Mouse (Mus musculus) heart, adult 2 months (tissue): ENCODE measurements around the gene Kcnk4. TPM values are rescaled to one million over a fixed set of nuclear protein-coding genes. Genes with fewer than 3 reads are reported as not detected.
"Not testable (repeated sequence)": the region's sequence is repeated elsewhere in the genome, so short reads cannot be mapped to it uniquely, and the experiment has no call there.

Experiments used
- DNase-seq, 2 experiments: peaks; one replicate each; pipeline ENCODE4 v3.0.0; 2021
- H3K27ac ChIP-seq: fragments of 200-600 bp; 2 replicates; pipeline ENCODE4 v1.8.1; 2022
- H3K27me3 ChIP-seq: fragments of 200-500 bp; 2 replicates; pipeline ENCODE4 v1.6.1; 2012; ENCODE audit warnings: mild to moderate bottlenecking, low read length, inconsistent platforms, mixed read lengths; ENCODE audit not compliant: control insufficient read depth, insufficient read depth
- H3K36me3 ChIP-seq: fragments of 200-500 bp; 2 replicates; pipeline ENCODE4 v1.6.1; 2012; ENCODE audit warnings: low read length, inconsistent platforms; ENCODE audit not compliant: control insufficient read depth, insufficient read depth
- H3K4me1 ChIP-seq: fragments of 200-500 bp; 2 replicates; pipeline ENCODE4 v1.6.1; 2011; ENCODE audit warnings: low read length; ENCODE audit not compliant: control insufficient read depth, insufficient read depth
- H3K4me3 ChIP-seq: fragments of 200-600 bp; 2 replicates; pipeline ENCODE4 v1.8.1; 2022
- H3K79me2 ChIP-seq: fragments of 200-500 bp; replicated peaks from 2 replicates; pipeline ENCODE4 v1.6.1; 2012; ENCODE audit warnings: mild to moderate bottlenecking, inconsistent platforms, low read length, moderate library complexity, mixed read lengths; ENCODE audit not compliant: control insufficient read depth, insufficient read depth
- H3K9ac ChIP-seq: fragments of 200-500 bp; 2 replicates; pipeline ENCODE4 v1.6.1; 2012; ENCODE audit warnings: low read depth, mild to moderate bottlenecking, control low read depth, inconsistent platforms, low read length, mixed read lengths
- CTCF ChIP-seq: fragments of 200-600 bp; IDR thresholded peaks from 2 replicates; pipeline ENCODE4 v1.8.1; 2022; ENCODE audit warnings: antibody characterized with exemption, mild to moderate bottlenecking, moderate library complexity
- EP300 ChIP-seq: fragments of 200-500 bp; IDR thresholded peaks from 2 replicates; pipeline ENCODE4 v1.6.1; 2011; ENCODE audit warnings: low read depth, low read length, control low read depth; ENCODE audit not compliant: insufficient read depth
- POLR2A ChIP-seq: fragments of 200-500 bp; IDR thresholded peaks from 2 replicates; pipeline ENCODE4 v1.6.1; 2011; ENCODE audit warnings: mild to moderate bottlenecking, low read depth, low read length, control low read depth; ENCODE audit not compliant: insufficient read depth
- WGBS: fragments of 180-500 bp; shearing (Covaris S2); methylation state at CpG from one replicate; pipeline ENCODE4 v1.1.7; 2018; 5-methylcytosine and 5-hydroxymethylcytosine counted together
- intact Hi-C: fragments of 180-260 bp; cut with DNase I; formaldehyde crosslinking; loops from one replicate; pipeline ENCODE4 v1.15.1; 2025
- polyA plus RNA-seq: library from polyadenylated mRNA; depleted of rRNA; stranded (reverse); fragments of >200 nt; gene quantifications from 2 replicates; pipeline ENCODE4 v1.2.3, GENCODE M21; 2012
- total RNA-seq, 2 experiments: library from RNA; stranded (reverse); gene quantifications; 2 replicates each; pipeline ENCODE4 v1.2.3; 2021

The Kcnk4 gene
- total and polyA plus RNA-seq, 3 experiments: 0.21 TPM; not detected in 2

- H3K4me1 ChIP-seq: peaks cover 8% of the 10 kb centered on the region
- H3K9ac ChIP-seq: no peak overlapping the region
- no peaks in the 10 kb centered on the region for H3K27me3 ChIP-seq
- intact Hi-C loops: no loop called here
- WGBS: 82% methylated on average over 19 of the region's 19 CpGs
- no peak for TF ChIP-seq EP300
- no peak for TF ChIP-seq POLR2A
- no peak for TF ChIP-seq CTCF
- H3K4me3 ChIP-seq: no peak overlapping the region
- no peaks in the 10 kb centered on the region for H3K36me3 ChIP-seq
- no peak overlapping the region for H3K27ac ChIP-seq
- no peaks in the 10 kb centered on the region; the same call in 1 of the 2 replicates for H3K79me2 ChIP-seq
- no peak for DNase-seq
Observed at GRCm38 (mm10) chr19:6911101-6912074, 22.9 kb downstream of the Kcnk4 start.

- peak overlapping the region; percentile 99 for H3K27ac ChIP-seq
- under 1% methylated on average over 30 of the region's 30 CpGs for WGBS
- H3K27me3 ChIP-seq, H3K79me2 ChIP-seq, H3K36me3 ChIP-seq, intact Hi-C loops, DNase-seq, H3K4me1 ChIP-seq: not testable (repeated sequence)
- H3K9ac ChIP-seq: peak overlapping the region; percentile 64
- H3K4me3 ChIP-seq: peak overlapping the region; percentile 84
Observed at GRCm38 (mm10) chr19:6910306-6910705, 24.0 kb downstream of the Kcnk4 start.

- TF ChIP-seq CTCF: peak; percentile 14; the same call in 1 of the 2 replicates
- peak; percentile 75; the same call in 1 of the 2 replicates for TF ChIP-seq EP300
- TF ChIP-seq POLR2A: peak; percentile 89
- H3K79me2 ChIP-seq: no peaks in the 10 kb centered on the region; the same call in 1 of the 2 replicates
- H3K27me3 ChIP-seq: no peaks in the 10 kb centered on the region
- WGBS: under 1% methylated on average over 65 of the region's 65 CpGs
- peak within 1 kb of the TSS; percentile 99 for H3K27ac ChIP-seq
- no peaks in the 10 kb centered on the region for H3K36me3 ChIP-seq
- H3K9ac ChIP-seq: peak within 1 kb of the TSS; percentile 66
- peak within 1 kb of the TSS; percentile 84 for H3K4me3 ChIP-seq
- peaks cover 8% of the 10 kb centered on the region for H3K4me1 ChIP-seq
- DNase-seq: peak; percentile 90 to 94
- intact Hi-C loops: loop anchor here (1.0 to 2.0 kb wide), 2 partner anchors 11 to 71 kb away; no protein-coding TSS in a partner anchor
Observed at GRCm38 (mm10) chr19:6909507-6910289, 24.6 kb downstream of the Kcnk4 start, which contains the start of the genes Trmt112 and Prdx5. Gene Trmt112 (plus strand): TSS chr19:6909698. Gene Prdx5 (minus strand): TSS chr19:6910106.

- Histone ChIP-seq H3K27me3 (no peaks in the 10 kb centered on the region), H3K9ac (peak overlapping the region; percentile 66), H3K36me3 (no peaks in the 10 kb centered on the region), H3K79me2 (no peaks in the 10 kb centered on the region; the same call in 1 of the 2 replicates), H3K27ac (peak overlapping the region; percentile 99), H3K4me3 (peak overlapping the region; percentile 84), H3K4me1 (peaks cover 7% of the 10 kb centered on the region)
- no peak for TF ChIP-seq POLR2A
- TF ChIP-seq CTCF: no peak
- no peak for TF ChIP-seq EP300
- intact Hi-C loops: loop anchor here (1.0 to 2.0 kb wide), 2 partner anchors 11 to 70 kb away; no protein-coding TSS in a partner anchor
- 3% methylated on average over 11 of the region's 11 CpGs for WGBS
- no peak for DNase-seq
Observed at GRCm38 (mm10) chr19:6909021-6909420, 25.3 kb downstream of the Kcnk4 start.

- Histone ChIP-seq H3K27me3 (no peaks in the 10 kb centered on the region), H3K27ac (no peak overlapping the region), H3K79me2 (no peaks in the 10 kb centered on the region; the same call in 1 of the 2 replicates), H3K4me1 (peaks cover 7% of the 10 kb centered on the region), H3K9ac (no peak overlapping the region), H3K36me3 (no peaks in the 10 kb centered on the region), H3K4me3 (peak overlapping the region; percentile 84)
- intact Hi-C loops: loop anchor here (2.0 kb wide), 1 partner anchor 69 kb away; no protein-coding TSS in a partner anchor
- DNase-seq: no peak
- TF ChIP-seq CTCF (no peak), EP300 (no peak), POLR2A (no peak)
- 77% methylated on average over 7 of the region's 7 CpGs for WGBS
Observed at GRCm38 (mm10) chr19:6907811-6908540, 26.3 kb downstream of the Kcnk4 start.
